Mouse (Mus musculus): ENCODE measurements around the gene Dcun1d4. TPM values are rescaled to one million over a fixed set of nuclear protein-coding genes. Genes with fewer than 3 reads are reported as not detected.

The Dcun1d4 gene
- total RNA-seq (2023) = 14.0 TPM

DNA sequence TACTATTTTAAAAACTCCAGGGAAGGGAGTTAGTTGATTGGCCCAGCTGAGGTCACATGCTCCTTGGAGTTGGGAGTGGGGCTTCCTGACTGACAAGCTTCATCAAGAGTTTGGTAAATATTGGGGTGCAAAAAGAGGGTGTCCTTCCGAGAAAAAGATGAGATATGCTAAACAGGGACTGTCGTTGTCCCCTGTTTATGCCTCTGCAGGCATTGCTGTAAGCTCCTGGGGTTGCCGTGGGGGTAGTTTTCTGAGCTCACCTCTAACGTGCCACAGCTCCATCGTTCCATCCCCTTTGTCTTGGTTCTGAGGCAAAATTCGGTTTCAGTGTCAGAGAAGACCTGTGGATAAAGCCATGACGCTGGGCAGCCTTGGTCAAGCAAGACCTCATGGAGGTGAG is at the start of gene Dcun1d4:
TSS of gene Dcun1d4 (plus strand) at position 301 of the 400 bp plus-strand sequence.

Other genes with a start within 250 kb of the Dcun1d4 start
- 281 TPM for gene Fryl, start 224.4 kb upstream of the Dcun1d4 start, total RNA-seq (2023)
- 183 TPM for gene Ociad1, start 188.2 kb upstream of the Dcun1d4 start, total RNA-seq (2023)
- gene Ociad2, start 140.0 kb upstream of the Dcun1d4 start, total RNA-seq (2023) = not detected
- gene Cwh43, start 74.9 kb upstream of the Dcun1d4 start, total RNA-seq (2023) = not detected
- gene Lrrc66, start 151.5 kb downstream of the Dcun1d4 start, total RNA-seq (2023) = 1.3 TPM
- 9.0 TPM for gene Sgcb, start 166.8 kb downstream of the Dcun1d4 start, total RNA-seq (2023)
- gene Spata18, start 170.4 kb downstream of the Dcun1d4 start, total RNA-seq (2023) = not detected

Data from CD4-positive naive resting alpha-beta T cell, adult 57 days (primary cell).